Mouse (Mus musculus): Measurements from ENCODE around the gene Vangl1. TPM values are rescaled to one million over a fixed set of nuclear protein-coding genes. Genes with fewer than 3 reads are reported as not detected.

The Vangl1 gene
- total RNA-seq, 2 experiments from 2014 or later: 11.8 to 12.4 TPM

DNA sequence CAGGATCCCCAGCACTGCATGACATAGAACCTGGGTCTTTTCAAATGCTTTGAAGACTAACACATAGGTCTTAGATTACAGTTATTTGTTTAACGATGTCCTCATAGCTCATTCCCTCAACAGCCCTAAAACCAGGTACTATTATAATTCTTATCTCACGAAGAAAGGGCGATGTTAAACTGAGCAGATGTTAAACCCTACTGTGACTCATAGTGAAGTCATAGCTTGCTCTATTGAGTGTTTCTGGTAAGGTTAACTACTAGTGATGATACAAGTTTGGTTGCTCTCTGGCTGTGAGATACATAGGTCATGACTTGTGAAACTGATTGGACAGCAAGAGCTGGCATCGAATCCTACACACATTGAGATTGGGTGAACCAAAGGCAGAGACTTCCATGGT is 61.5 kb downstream of the Vangl1 start:
- no peak for DNase-seq

GRCm38 (mm10) chr3:102141893-102142292 is 62.6 kb downstream of the Vangl1 start:
- DNase-seq: no peak

DNA sequence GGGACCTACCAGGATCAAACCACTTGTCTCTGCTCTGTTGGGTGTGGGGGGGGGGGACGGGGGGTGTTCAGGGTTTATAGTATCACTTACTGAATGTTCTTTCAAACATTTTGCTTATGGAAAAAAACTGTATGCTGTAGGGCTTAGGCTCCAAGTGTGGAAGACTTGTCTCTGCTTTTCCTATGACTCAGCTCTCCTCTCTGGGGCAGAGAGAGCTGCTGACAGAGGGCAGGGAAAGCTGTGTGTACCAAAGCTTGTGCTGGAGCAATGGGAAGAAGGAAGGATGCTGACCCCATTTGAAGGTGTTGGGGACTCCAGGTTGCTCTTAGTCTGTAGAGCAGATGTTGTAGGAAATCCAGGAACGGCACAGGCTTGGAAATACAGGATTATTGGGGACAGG is 63.0 kb downstream of the Vangl1 start:
- DNase-seq: no peak

GRCm38 (mm10) chr3:102140606-102141005 is 63.9 kb downstream of the Vangl1 start:
- no peak for DNase-seq

GRCm38 (mm10) chr3:102138899-102139298 is 65.6 kb downstream of the Vangl1 start:
- no peak for DNase-seq

- DNase-seq: no peak
Measured at GRCm38 (mm10) chr3:102137158-102137557, 67.3 kb downstream of the Vangl1 start.

DNA sequence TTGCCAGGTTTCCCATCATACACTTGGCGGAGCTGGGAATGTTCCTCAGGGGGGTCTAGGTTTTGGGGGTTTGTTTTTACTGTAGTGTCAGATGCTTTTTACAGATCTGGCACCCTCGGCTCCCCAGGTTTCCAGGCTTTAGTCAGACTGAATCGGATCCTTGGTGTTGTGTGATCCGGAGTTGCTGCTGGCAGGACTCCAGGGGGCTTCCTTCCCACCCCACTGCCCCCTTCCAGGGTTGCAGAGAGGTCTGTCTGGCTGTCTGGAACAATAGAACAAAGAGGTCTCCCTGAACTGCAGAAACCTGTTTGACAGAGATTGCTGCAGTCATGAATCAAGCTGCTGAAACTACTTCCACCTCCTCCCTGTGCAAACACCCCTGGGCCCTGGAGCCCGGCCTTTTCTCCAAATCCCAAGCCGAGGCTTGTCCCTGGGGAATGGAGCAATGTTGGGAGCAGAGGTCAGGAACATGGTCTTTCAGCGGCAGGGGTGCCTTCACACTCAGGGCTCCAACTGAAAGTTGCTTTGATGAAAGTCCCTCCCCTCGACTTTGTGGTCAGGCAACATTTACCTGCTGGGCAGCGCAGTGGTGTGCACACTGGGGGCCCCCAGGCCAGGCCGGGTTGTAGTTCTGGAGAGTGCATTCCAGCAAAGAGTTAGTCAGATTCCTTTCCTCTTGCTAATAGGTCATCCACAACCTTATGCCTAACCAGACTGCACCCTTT is 68.9 kb downstream of the Vangl1 start:
- no peak for DNase-seq

DNA sequence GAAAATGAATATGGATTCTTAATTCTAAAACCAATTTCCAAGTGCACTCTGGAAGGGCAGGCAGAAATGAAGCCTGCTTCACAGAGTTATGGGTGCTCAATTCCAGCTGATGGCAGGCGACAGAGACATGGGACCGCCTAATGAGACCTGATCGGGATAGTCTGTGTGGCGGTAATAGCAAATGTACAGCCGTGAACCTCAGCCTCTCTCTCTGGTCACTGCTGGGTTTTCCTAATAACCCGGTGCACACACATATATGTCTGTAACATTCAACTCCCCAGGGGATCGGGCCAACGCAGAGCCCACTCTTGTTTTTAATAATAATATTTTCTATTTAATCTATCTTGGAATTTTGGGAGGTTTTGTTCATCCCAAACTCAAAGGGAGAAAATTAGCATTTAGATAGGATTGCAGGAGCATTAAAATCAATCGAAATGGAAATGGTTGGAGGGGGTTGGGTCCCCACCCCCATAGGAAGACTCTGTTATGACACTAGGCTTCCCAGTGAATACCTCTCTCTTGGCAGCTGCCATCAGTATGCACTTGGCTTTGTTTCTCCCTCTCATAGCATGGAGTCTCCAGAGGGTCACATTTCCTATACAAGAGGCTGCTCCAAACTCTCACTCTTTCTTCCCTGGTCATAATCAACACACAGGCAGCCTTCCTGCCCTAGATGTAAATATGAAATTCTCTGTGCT is 72.7 kb downstream of the Vangl1 start:
- no peak for DNase-seq

GRCm38 (mm10) chr3:102130478-102130877 is 74.0 kb downstream of the Vangl1 start:
- no peak for DNase-seq

DNA sequence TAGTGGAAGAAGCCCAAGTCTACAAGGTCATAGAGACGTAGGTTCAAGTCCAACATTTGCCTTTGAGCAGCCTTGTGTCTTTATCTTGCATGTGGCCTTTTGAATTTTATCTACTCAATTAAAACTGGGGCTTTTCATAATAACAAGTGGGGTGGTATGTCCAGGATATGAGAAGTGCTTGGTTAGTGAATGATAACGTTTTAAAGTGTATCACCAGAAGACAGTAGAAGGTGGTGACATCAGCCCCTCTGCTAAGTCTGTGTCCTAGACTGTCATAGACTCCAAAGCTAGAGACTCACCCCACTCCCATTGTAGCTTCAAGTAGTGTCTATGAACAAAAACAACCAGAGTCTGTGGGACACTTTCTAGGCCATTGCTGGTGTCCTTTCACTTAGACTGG is 76.3 kb downstream of the Vangl1 start:
- DNase-seq: no peak

DNA sequence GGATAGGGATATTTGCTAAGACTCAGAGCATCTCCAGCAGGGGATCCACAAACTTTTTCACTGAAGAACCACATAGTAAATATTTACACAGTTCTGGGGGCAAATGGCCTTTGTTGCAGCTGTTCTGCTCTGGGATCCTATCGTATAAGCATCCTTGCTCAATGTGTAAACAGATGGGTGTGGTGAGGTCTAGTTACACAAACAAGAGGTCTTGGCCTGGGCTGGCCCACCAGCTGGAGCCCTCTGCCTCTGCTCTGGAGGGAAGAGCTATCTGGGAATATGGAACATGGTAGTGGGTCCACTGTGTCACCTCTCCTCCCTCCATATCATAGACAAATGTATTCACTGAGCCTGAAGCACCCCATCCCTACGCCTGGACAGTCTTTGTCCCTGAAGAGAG is 77.4 kb downstream of the Vangl1 start:
- DNase-seq: no peak

DNA sequence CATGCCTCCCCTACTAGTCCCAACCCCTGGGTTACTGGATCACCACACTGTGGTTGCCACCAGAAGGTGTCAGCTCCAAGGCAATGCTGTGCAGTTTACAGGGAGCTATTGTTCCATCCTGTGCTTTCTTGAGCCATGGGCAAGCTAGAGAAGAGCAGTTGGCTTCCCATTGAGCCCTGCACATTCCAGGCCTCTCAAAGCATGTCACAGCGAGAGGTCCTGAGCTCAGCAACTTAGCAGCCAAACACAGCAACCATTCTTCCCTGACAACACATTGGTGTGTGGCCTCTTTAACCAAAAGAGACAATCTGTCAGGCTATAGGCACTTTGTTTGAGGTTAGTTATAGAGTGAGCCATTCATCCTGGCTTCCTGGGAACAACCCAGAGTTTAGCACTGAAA is 78.9 kb downstream of the Vangl1 start:
- no peak for DNase-seq

DNA sequence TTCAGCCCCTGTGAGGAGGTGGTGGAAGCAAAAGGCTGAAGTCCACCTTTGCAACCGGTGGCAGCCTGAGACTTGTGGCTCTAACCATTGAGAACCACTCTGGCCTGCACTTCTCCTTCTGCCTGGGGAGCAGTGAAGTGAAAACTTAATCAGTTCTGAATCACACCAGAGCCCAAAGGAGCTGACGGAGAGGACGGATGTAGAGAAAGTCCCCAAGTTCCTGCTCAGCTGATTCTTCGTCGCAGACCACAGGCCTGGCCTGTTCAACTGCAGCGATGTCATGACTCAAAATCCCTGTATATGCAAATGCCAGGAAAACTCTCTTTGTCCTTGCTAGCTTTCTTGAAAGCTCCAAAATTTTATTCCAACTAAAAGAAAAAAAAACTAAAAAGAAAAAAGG is 80.8 kb downstream of the Vangl1 start:
- DNase-seq: no peak

- DNase-seq: peak; percentile 23
Measured at GRCm38 (mm10) chr3:102122046-102122445, 82.4 kb downstream of the Vangl1 start.

DNA sequence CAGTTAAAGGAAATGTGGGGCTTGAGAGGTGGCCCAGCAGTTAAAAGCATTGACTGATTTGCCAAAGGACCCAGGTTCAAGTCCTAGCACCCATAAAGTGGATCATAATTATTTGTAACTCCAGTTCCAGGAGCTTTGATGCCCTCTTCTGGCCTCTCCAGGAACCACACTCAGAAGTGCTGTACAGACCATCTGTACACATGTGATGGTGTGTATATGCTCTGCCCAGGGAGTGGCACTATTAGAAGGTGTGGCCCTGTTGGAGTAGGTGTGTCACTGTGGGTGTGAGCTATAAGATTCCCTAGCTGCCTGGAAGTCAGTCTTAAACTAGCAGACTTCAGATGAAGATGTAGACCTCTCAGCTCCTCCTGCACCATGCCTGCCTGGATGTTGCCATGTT is 83.5 kb downstream of the Vangl1 start:
- DNase-seq: no peak

DNA sequence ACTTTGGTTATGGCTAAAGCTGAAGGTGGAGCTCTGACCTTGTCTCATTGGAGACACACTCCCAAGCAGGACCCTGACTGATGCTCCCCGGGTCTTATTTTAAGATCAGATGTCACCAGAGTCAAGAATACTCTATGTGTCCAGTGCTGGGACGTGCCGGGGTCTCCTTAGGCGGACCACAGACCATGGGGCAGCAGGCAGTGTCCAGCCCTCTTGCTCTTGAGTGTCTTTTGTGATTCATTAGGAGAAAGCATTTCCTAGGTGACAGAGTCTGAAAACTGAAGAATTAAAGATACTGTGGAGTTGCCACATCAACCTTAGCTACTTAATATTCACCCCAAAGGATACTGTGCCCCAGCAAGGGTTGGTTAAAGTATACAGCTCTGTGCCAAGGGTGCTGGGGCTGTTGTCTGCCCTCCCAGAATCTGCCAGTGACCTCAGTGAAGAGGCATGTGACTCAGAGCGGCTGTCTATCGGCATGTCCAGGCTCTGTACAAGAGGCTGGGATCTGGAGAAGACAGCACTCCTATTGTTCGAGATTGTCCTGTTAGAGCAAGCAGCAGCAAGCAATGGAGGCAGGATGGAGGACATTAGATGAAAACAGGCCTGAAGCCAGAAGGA is 92.4 kb downstream of the Vangl1 start:
- DNase-seq: no peak

DNA sequence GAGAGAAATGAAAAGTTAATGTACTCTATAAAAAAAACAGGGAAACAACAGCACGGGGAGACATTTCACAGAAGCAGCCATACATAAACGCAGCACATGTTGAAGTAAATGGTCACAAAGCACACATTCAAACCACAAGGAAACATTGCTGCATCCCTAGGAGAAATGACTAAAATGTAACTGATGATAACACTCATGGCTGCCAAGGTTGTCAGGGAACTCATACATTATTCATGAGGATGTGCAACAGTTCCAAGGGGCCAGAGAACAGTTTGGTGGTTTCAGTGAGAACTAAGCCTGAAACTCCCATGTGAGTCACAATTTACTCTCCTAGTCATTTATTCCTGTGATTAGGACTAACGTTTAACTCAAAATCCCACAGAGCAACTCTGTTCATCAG is 96.3 kb downstream of the Vangl1 start:
- DNase-seq: no peak

DNA sequence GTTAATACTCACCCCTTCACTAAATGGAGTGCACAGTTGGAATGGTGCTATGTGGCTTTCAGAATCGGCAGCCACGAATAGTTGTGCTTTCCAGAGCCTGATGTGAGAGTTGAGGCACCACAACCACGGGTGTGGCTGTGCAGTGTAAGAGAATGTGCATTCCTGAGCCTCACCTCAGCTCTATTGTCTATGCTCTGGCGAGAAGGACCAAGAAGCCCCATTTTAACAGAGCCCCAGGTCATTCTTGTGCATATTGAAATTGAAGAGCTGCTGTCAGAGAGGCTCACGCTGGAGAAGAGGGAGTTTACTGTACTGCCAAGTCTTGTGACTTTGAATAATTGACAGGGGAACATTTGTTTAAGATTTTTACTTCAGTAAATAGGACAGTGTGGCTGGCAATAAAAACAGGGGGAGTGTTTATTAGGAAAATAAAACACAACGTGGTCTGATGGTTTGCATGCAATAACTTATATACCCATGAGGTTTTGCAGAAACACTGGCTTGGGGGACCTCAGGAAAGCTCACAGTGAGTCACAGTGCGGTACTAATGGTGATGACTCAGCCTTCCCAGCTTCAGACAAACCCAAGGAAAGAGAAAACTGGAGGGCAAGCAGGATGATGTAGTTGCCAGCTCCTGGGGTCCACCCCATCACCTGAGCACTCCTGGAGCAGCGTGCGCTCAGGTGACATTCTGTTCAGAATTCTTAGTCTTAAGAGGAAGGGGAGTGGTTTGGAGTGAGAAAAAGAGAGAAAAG is 100.5 kb downstream of the Vangl1 start:
- DNase-seq: no peak

Measured in gastrocnemius, postnatal 10 days (tissue).